Mouse (Mus musculus): ENCODE data around the gene Slc25a35.
"Not testable (repeated sequence)": the region's sequence is repeated elsewhere in the genome, so short reads cannot be mapped to it uniquely, and the experiment has no call there.

The Slc25a35 gene

GRCm38 (mm10) chr11:68962159-68962558 is 5.8 kb upstream of the Slc25a35 start:
- DNase-seq = not testable (repeated sequence)

GRCm38 (mm10) chr11:68963405-68963804 is 4.5 kb upstream of the Slc25a35 start:
- DNase-seq = no peak

- DNase-seq = no peak
Observed at GRCm38 (mm10) chr11:68965050-68965449, 2.9 kb upstream of the Slc25a35 start.

- peak; percentile 68 for DNase-seq
Observed at GRCm38 (mm10) chr11:68965845-68966244, 2.1 kb upstream of the Slc25a35 start.

GRCm38 (mm10) chr11:68966554-68966953 is 1.4 kb upstream of the Slc25a35 start:
- no peak for DNase-seq

- no peak for DNase-seq
Observed at GRCm38 (mm10) chr11:68968752-68969151, 821 bp downstream of the Slc25a35 start.

- no peak for DNase-seq
Observed at GRCm38 (mm10) chr11:68970232-68970631, 2.3 kb downstream of the Slc25a35 start.

GRCm38 (mm10) chr11:68973250-68974058 is 5.5 kb downstream of the Slc25a35 start:
- DNase-seq = peak; percentile 80

- DNase-seq = no peak
Observed at GRCm38 (mm10) chr11:68974059-68974450, 6.1 kb downstream of the Slc25a35 start.

- no peak for DNase-seq
Observed at GRCm38 (mm10) chr11:68975085-68975484, 7.2 kb downstream of the Slc25a35 start, which contains the start of gene Rangrf. TSS of gene Rangrf (minus strand) at chr11:68975185.

GRCm38 (mm10) chr11:68975601-68976000 is 7.7 kb downstream of the Slc25a35 start:
- no peak for DNase-seq

GRCm38 (mm10) chr11:68979320-68979733 is 11.4 kb downstream of the Slc25a35 start:
- no peak for DNase-seq

- no peak for DNase-seq
Observed at GRCm38 (mm10) chr11:68980919-68981318, 13.0 kb downstream of the Slc25a35 start.

GRCm38 (mm10) chr11:68982639-68983369 is 14.9 kb downstream of the Slc25a35 start:
- DNase-seq = peak; percentile 78

GRCm38 (mm10) chr11:68987365-68987882 is 19.5 kb downstream of the Slc25a35 start:
- DNase-seq = no peak

- no peak for DNase-seq
Observed at GRCm38 (mm10) chr11:68988341-68988740, 20.4 kb downstream of the Slc25a35 start.

GRCm38 (mm10) chr11:68993122-68993521 is 25.2 kb downstream of the Slc25a35 start:
- DNase-seq = no peak

GRCm38 (mm10) chr11:68994377-68994776 is 26.4 kb downstream of the Slc25a35 start:
- no peak for DNase-seq

- no peak for DNase-seq
Observed at GRCm38 (mm10) chr11:68997080-68997479, 29.1 kb downstream of the Slc25a35 start.

- DNase-seq = not testable (repeated sequence)
Observed at GRCm38 (mm10) chr11:69002782-69003181, 34.9 kb downstream of the Slc25a35 start.

- no peak for DNase-seq
Observed at GRCm38 (mm10) chr11:69003592-69003991, 35.7 kb downstream of the Slc25a35 start.

GRCm38 (mm10) chr11:69005193-69005592 is 37.3 kb downstream of the Slc25a35 start:
- DNase-seq = no peak

- not testable (repeated sequence) for DNase-seq
Observed at GRCm38 (mm10) chr11:69006575-69006974, 38.6 kb downstream of the Slc25a35 start.

All from right cerebral cortex, postnatal 14 days (tissue).